Mouse (Mus musculus): ENCODE results near the gene Vmn1r10. TPM values are rescaled to one million over a fixed set of nuclear protein-coding genes. Genes with fewer than 3 reads are reported as not detected.

Vmn1r10 gene
- polyA plus RNA-seq (2012): not detected in 2 replicates

DNA sequence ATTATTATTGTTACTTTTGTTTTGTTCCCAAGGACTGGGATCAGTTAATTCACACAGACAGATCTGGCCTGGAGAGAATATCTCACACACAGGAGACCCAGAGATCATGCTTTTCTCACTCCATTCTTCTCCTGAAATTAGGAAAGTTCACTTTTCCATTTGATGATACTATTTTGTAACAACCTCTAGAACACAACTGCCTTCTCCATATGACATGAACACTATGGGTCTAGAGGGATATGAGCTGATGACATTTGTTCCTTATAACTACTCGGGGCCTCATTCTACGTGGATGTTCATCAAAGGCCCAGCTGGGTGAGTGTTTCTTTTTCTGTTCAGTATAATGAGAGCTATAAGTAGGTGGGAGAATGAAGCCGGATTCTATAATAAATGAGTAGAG is at the start of gene Vmn1r10:
TSS of gene Vmn1r10 (plus strand) at position 301 of the 400 bp plus-strand sequence.
- no peak for TF ChIP-seq GATA1 (IDR thresholded peaks at IDR 0.05; ENCODE audit: low read length)

DNA sequence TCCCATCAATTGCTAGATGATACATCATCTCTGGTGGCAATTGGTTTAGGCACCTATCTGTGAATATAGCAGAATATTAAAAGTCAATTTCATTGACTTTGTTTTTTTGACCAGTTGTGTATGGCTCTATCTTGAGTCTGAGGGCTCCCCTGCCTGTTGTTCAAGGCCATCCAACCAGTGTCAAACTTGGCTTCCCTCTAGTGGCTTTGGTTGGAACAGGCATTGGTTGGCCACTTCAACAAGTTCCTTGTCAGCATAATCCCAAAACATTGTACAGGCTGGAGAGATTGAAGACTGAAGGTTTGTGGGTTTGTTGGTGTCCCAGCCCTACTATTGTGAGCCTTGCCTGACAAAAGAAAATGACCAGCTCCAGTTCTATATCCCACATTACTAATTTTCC is 45.5 kb upstream of the Vmn1r10 start:
- TF ChIP-seq GATA1 (IDR thresholded peaks at IDR 0.05; ENCODE audit: low read length): no peak

DNA sequence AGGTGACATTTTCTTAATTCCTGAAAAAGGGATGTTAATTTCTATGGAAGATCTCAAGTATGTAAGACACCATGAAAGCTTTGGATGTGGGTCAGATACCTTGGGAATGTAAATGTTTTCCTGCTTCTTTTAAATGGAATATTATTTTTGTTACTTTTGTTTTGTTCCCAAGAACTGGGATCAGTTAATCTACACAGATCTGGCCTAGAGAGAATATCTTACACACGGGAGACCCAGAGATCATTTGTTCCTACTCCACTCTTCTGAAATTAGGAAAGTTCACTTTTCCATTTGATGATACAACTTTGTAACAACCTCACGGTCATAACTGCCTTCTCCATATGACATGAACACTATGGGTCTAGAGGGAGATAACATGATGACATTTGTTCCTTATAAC is 42.8 kb upstream of the Vmn1r10 start, which contains the start of gene Vmn1r9:
TSS of gene Vmn1r9 (plus strand) at position 301 of the 400 bp plus-strand sequence.
- TF ChIP-seq GATA1 (IDR thresholded peaks at IDR 0.05; ENCODE audit: low read length): no peak

DNA sequence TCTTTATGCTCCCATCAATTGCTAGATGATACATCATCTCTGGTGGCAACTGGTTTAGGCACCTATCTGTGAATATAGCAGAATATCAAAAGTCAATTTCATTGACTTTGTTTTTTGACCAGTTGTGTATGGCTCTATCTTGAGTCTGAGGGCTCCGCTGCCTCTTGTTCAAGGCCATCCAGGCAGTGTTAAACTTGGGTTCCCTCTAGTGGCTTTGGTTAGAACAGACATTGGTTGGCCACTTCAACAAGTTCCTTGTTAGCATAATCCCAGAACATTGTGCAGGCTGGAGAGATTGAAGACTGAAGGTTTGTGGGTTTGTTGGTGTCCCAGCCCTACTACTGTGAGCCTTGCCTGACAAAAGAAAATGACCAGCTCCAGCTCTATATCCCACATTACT is 2.9 kb upstream of the Vmn1r10 start:
- TF ChIP-seq GATA1 (IDR thresholded peaks at IDR 0.05; ENCODE audit: low read length): no peak

DNA sequence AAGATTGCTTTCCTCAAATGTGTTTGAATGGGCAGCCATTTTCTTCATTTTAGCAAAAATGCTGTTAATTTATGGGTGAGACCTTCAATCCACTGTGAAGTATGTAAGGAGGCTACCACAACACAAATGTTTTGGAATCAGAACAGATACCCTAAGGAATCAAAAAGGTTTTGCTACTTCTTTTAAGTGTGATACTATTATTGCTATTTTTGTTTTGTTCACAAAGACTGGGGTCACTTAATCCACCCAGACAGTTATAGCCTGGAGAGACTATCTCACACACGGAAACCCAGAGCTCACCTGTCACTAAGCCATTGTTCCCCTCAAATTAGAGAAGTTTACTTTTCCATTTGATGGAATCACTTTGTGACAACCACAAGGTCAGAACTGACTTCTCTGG is 23.9 kb downstream of the Vmn1r10 start, which contains the start of gene Vmn1r11:
TSS of gene Vmn1r11 (plus strand) at position 301 of the 400 bp plus-strand sequence.
- TF ChIP-seq GATA1 (IDR thresholded peaks at IDR 0.05; ENCODE audit: low read length): no peak

DNA sequence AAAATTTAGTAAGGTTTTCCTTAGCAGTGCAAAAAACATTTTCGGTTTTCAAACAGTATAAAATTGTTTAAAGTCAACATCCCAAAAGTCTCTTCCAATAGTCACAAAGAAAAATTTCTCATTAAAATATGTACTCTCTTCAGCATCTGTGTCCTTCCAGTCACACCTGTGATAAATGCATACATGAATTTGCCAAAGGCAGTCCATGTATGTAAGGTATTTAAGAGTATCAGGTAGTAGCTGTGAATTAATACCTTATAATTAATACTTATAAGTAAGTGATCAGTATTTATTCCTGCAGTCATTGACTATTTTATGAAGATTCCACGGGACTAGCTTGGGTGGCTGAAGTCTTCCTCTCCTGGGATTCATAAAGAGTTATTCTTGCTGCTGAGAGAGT is 47.4 kb downstream of the Vmn1r10 start, which contains the start of gene Vmn1r12:
TSS of gene Vmn1r12 (plus strand) at position 301 of the 400 bp plus-strand sequence.
- TF ChIP-seq GATA1 (IDR thresholded peaks at IDR 0.05; ENCODE audit: low read length): no peak

Other genes with a start within 250 kb of the Vmn1r10 start
- gene Nt5c3, start 185.5 kb upstream of the Vmn1r10 start, polyA plus RNA-seq (2012): 97.7 and 126 TPM in 2 replicates
- not detected in 2 replicates for gene Vmn1r4, start 185.4 kb upstream of the Vmn1r10 start, polyA plus RNA-seq (2012)
- gene Vmn1r5, start 139.2 kb upstream of the Vmn1r10 start, polyA plus RNA-seq (2012): not detected in 2 replicates
- not detected in 2 replicates for gene Vmn1r6, start 112.2 kb upstream of the Vmn1r10 start, polyA plus RNA-seq (2012)
- gene Vmn1r7, start 84.1 kb upstream of the Vmn1r10 start, polyA plus RNA-seq (2012): not detected in 2 replicates
- not detected in 2 replicates for gene Vmn1r8, start 77.2 kb upstream of the Vmn1r10 start, polyA plus RNA-seq (2012)
- not detected in 2 replicates for gene Vmn1r9, start 42.7 kb upstream of the Vmn1r10 start, polyA plus RNA-seq (2012)
- gene Vmn1r11, start 24.0 kb downstream of the Vmn1r10 start, polyA plus RNA-seq (2012): not detected in 2 replicates
- not detected in 2 replicates for gene Vmn1r12, start 47.5 kb downstream of the Vmn1r10 start, polyA plus RNA-seq (2012)
- not detected in 2 replicates for gene Vmn1r13, start 93.8 kb downstream of the Vmn1r10 start, polyA plus RNA-seq (2012)
- not detected in 2 replicates for gene Vmn1r14, start 122.2 kb downstream of the Vmn1r10 start, polyA plus RNA-seq (2012)
- not detected in 2 replicates for gene Vmn1r15, start 148.5 kb downstream of the Vmn1r10 start, polyA plus RNA-seq (2012)
- gene Vmn1r16, start 220.0 kb downstream of the Vmn1r10 start, polyA plus RNA-seq (2012): not detected in 2 replicates